Mouse (Mus musculus) heart, embryonic 16.5 days (tissue): ENCODE data around the gene Senp3. TPM values are rescaled to one million over a fixed set of nuclear protein-coding genes. Genes with fewer than 3 reads are reported as not detected.

Source experiments
- ATAC-seq: fragments of 200-750 bp; cut with Nextera tagmentation; replicated peaks from 2 replicates; pipeline ENCODE4 v1.8.0; 2017; ENCODE audit warnings: moderate number of reproducible peaks; ENCODE audit not compliant: insufficient read depth, low FRiP score; ENCODE audit errors: extremely low read depth
- H3K27ac ChIP-seq: fragments of 300-500 bp; sonication (generic); 2 replicates; pipeline ENCODE4 v1.5.1; 2014; ENCODE audit warnings: mild to moderate bottlenecking, low read length, control low read depth, moderate library complexity
- H3K27me3 ChIP-seq: fragments of 300-500 bp; sonication (generic); 2 replicates; pipeline ENCODE4 v1.6.1; 2014; ENCODE audit warnings: low read length, mixed read lengths; ENCODE audit not compliant: control insufficient read depth, insufficient read depth
- H3K36me3 ChIP-seq: fragments of 300-500 bp; sonication (generic); 2 replicates; pipeline ENCODE4 v1.6.1; 2014; ENCODE audit not compliant: control insufficient read depth, insufficient read depth
- H3K4me1 ChIP-seq: fragments of 300-500 bp; sonication (generic); 2 replicates; pipeline ENCODE4 v1.6.1; 2014; ENCODE audit warnings: low read length, mixed read lengths; ENCODE audit not compliant: control insufficient read depth, insufficient read depth
- H3K4me2 ChIP-seq: fragments of 300-500 bp; sonication (generic); 2 replicates; pipeline ENCODE4 v1.6.1; 2014; ENCODE audit warnings: low read depth, mild to moderate bottlenecking, control low read depth, low read length
- H3K4me3 ChIP-seq: fragments of 300-500 bp; sonication (generic); 2 replicates; pipeline ENCODE4 v1.5.1; 2014; ENCODE audit warnings: mild to moderate bottlenecking, control low read depth, low read length
- H3K9ac ChIP-seq: fragments of 300-500 bp; sonication (generic); 2 replicates; pipeline ENCODE4 v1.6.1; 2014; ENCODE audit warnings: low read length, control low read depth
- H3K9me3 ChIP-seq: fragments of 300-500 bp; sonication (generic); replicated peaks from 2 replicates; pipeline ENCODE4 v1.6.1; 2016; ENCODE audit warnings: low read length; ENCODE audit not compliant: control insufficient read depth
- WGBS: fragments of 180-500 bp; shearing (Covaris S2); extraction: QIAGEN DNeasy Blood & Tissue Kit; methylation state at CpG from one replicate; pipeline ENCODE4 v1.1.7; 2014; 5-methylcytosine and 5-hydroxymethylcytosine counted together
- polyA plus RNA-seq: library from polyadenylated mRNA; unstranded; fragments of >200 nt; fragmentation: Nextera tagmentation; extraction: Ambion mirVana; gene quantifications from 2 replicates; pipeline ENCODE4 v1.2.1, GENCODE M21; 2015

Gene Senp3
- polyA plus RNA-seq, 1 experiment from 2014 or later, result 55.8 TPM

DNA sequence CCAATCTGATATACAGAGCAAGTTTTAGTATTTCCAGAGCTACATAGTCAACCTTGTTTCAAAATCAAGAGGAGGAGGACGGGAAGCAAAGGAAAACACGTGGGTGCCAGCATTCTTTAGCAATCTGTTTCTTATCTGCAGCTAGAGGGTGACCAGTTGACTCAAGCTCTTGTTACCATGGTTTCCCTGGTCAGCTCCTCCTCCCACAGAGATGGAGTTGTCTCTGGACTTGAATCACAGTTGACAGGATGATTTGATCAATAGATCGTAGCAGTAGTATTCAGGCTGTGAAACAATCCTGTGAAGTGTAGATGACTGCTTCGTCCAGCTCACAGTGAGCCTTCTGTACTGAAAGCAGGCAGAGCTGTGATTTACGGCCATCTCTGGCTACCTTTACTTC, 34.0 kb upstream of the Senp3 start:
- WGBS, result 25% methylated on average over 5 of the region's 5 CpGs
- Histone ChIP-seq H3K36me3 (no peaks in the 10 kb centered on the region), H3K4me3 (no peak overlapping the region), H3K27ac (no peak overlapping the region), H3K9me3 (no peaks in the 10 kb centered on the region; the same call in 1 of the 2 replicates), H3K4me2 (no peak overlapping the region), H3K4me1 (peaks cover 5% of the 10 kb centered on the region), H3K27me3 (no peaks in the 10 kb centered on the region), H3K9ac (no peak overlapping the region)
- ATAC-seq, result no peak

DNA sequence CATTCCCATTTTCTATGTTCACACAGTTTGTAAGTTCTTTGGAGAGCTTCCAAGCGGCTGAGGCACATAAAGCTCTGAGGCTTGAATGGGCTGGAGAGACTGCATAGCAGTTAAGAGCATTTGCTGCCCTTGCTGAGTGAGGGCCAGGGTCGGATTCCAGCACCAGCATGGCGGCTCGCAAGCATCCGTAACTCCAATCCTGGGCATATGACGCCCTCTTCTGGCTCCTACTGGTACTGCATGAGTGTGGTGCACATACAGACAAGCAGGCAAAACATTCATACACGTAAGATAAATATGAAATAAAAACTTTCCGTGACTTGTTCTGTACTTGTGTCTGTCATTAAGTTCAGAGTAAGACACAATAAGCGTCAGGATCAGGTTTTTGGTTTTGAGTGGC, 33.6 kb upstream of the Senp3 start:
- Histone ChIP-seq H3K27ac (no peak overlapping the region), H3K4me2 (no peak overlapping the region)
- 60% methylated on average over 9 of the region's 9 CpGs for WGBS

GRCm38 (mm10) chr11:69714636-69715329, 32.9 kb upstream of the Senp3 start:
- no peaks in the 10 kb centered on the region; the same call in 1 of the 2 replicates for H3K9me3 ChIP-seq
- no peak overlapping the region for H3K9ac ChIP-seq
- 66% methylated on average over 18 of the region's 18 CpGs for WGBS
- H3K4me3 ChIP-seq, result no peak overlapping the region
- no peaks in the 10 kb centered on the region for H3K36me3 ChIP-seq
- no peak overlapping the region for H3K4me2 ChIP-seq
- no peak for ATAC-seq
- peaks cover 5% of the 10 kb centered on the region for H3K4me1 ChIP-seq
- no peak overlapping the region for H3K27ac ChIP-seq
- H3K27me3 ChIP-seq, result no peaks in the 10 kb centered on the region

More for the DNA sequence above, 33.6 kb upstream of the Senp3 start:
- peaks cover 5% of the 10 kb centered on the region for H3K4me1 ChIP-seq
- H3K36me3 ChIP-seq, result no peaks in the 10 kb centered on the region
- H3K9ac ChIP-seq, result no peak overlapping the region
- no peak overlapping the region for H3K4me3 ChIP-seq
- H3K27me3 ChIP-seq, result no peaks in the 10 kb centered on the region
- no peaks in the 10 kb centered on the region; the same call in 1 of the 2 replicates for H3K9me3 ChIP-seq
- no peak for ATAC-seq

DNA sequence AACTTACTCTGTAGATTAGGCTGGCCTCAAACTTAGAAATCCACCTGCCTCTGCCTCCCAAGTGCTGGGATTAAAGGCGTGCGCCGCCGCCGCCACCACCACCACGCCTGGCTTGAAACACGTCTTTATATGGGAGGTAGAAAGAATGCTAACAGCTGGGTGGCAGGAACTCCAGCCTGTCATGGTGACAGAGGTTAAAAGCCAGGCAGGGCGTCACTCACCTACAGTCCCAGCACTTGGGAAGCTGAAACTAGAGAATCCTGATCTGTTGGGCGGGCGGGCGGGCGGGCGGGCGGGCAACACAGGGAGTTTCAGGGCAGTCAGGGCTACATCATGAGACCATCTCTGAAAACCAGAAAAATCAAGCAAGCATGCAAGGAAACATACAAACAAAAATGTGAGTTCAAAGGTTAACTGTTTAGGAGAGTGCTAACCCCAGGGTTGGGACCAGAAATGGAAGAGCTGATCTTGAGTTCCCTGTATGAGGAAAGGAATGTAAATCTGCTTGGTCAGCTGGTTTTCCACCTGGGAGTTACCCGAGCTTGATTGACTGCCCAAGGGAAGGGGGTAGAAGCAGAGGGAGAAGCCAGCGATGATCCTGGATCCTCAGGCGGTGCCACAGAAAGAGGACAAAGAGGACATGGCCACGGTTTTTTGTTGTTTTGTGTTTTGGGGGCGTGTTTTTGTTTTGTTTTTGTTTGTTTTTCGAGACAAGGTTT, 31.2 kb upstream of the Senp3 start:
- no peak overlapping the region for H3K4me3 ChIP-seq
- WGBS, result 79% methylated on average over 20 of the region's 20 CpGs
- ATAC-seq, result no peak
- peaks cover 5% of the 10 kb centered on the region for H3K4me1 ChIP-seq
- H3K4me2 ChIP-seq, result no peak overlapping the region
- H3K9ac ChIP-seq, result no peak overlapping the region
- H3K36me3 ChIP-seq, result no peaks in the 10 kb centered on the region
- H3K9me3 ChIP-seq, result no peaks in the 10 kb centered on the region; the same call in 1 of the 2 replicates
- no peaks in the 10 kb centered on the region for H3K27me3 ChIP-seq
- no peak overlapping the region for H3K27ac ChIP-seq

DNA sequence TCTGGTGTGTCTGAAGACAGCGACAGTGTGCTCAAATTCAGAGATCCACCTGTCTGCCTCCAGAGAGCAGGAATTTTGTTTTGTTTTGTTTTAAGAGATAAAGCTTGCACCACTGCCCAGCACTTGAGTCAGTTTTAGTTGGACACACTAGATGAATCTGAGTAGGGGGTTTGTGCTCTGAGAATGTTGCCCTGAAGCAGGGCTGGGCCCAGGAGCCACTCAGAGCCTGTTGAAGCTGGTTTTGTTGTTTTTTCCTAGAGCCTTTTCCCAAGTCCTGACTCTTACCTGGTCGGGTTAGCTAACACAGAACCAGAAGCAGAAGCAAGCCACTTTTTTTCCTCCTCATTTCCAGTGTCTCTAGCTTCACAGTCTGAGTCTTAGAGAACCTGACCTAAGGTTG, 29.2 kb upstream of the Senp3 start:
- H3K4me2 ChIP-seq, result no peak overlapping the region
- no peak overlapping the region for H3K27ac ChIP-seq
- H3K36me3 ChIP-seq, result no peaks in the 10 kb centered on the region
- no peak for ATAC-seq
- whole genome bisulfite sequencing, result 76% methylated on average over 2 of the region's 2 CpGs
- H3K4me1 ChIP-seq, result peaks cover 4% of the 10 kb centered on the region
- no peak overlapping the region for H3K4me3 ChIP-seq
- no peak overlapping the region for H3K9ac ChIP-seq
- no peaks in the 10 kb centered on the region for H3K27me3 ChIP-seq
- no peaks in the 10 kb centered on the region; the same call in 1 of the 2 replicates for H3K9me3 ChIP-seq

DNA sequence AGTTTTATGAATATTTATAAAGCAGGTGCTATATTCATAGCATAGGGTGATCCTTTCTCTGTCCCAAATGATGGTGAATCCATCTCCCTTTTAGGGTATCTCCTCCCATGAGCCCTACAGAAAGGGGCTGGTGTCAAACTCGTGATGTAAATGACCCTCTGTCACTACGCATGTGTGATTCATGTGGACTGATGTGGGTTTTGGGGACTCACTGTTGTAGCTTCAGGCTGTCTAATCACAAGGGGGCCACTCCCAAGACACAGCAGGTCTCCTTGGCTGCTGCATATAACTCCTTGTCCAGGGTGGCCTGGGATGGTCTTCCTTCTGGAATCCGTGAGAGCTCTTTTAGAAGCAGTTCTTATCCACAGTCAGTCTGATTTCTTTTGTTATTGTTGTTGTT, 28.6 kb upstream of the Senp3 start:
- ATAC-seq, result no peak
- 72% methylated on average over 3 of the region's 3 CpGs for WGBS

GRCm38 (mm10) chr11:69709554-69710446, 27.9 kb upstream of the Senp3 start:
- no peaks in the 10 kb centered on the region for H3K36me3 ChIP-seq
- H3K9me3 ChIP-seq, result no peaks in the 10 kb centered on the region
- H3K9ac ChIP-seq, result no peak overlapping the region
- H3K27me3 ChIP-seq, result no peaks in the 10 kb centered on the region
- WGBS, result 44% methylated on average over 11 of the region's 11 CpGs
- H3K4me1 ChIP-seq, result no peaks in the 10 kb centered on the region
- H3K4me2 ChIP-seq, result no peak overlapping the region
- no peak for ATAC-seq
- no peak overlapping the region for H3K27ac ChIP-seq
- no peak overlapping the region for H3K4me3 ChIP-seq

More for the DNA sequence above, 28.6 kb upstream of the Senp3 start:
- Histone ChIP-seq H3K4me3 (no peak overlapping the region), H3K27me3 (no peaks in the 10 kb centered on the region), H3K9ac (no peak overlapping the region), H3K9me3 (no peaks in the 10 kb centered on the region; the same call in 1 of the 2 replicates), H3K27ac (no peak overlapping the region), H3K36me3 (no peaks in the 10 kb centered on the region), H3K4me2 (no peak overlapping the region), H3K4me1 (no peaks in the 10 kb centered on the region)

GRCm38 (mm10) chr11:69708614-69709265, 26.9 kb upstream of the Senp3 start:
- Histone ChIP-seq H3K4me2 (no peak overlapping the region), H3K36me3 (no peaks in the 10 kb centered on the region), H3K9ac (no peak overlapping the region), H3K27ac (no peak overlapping the region), H3K4me1 (no peaks in the 10 kb centered on the region), H3K27me3 (no peaks in the 10 kb centered on the region), H3K9me3 (no peaks in the 10 kb centered on the region), H3K4me3 (no peak overlapping the region)
- 83% methylated on average over 3 of the region's 3 CpGs for WGBS
- ATAC-seq, result no peak
